Mouse (Mus musculus): Measurements from ENCODE around the gene Xpnpep1.

Xpnpep1 gene

DNA sequence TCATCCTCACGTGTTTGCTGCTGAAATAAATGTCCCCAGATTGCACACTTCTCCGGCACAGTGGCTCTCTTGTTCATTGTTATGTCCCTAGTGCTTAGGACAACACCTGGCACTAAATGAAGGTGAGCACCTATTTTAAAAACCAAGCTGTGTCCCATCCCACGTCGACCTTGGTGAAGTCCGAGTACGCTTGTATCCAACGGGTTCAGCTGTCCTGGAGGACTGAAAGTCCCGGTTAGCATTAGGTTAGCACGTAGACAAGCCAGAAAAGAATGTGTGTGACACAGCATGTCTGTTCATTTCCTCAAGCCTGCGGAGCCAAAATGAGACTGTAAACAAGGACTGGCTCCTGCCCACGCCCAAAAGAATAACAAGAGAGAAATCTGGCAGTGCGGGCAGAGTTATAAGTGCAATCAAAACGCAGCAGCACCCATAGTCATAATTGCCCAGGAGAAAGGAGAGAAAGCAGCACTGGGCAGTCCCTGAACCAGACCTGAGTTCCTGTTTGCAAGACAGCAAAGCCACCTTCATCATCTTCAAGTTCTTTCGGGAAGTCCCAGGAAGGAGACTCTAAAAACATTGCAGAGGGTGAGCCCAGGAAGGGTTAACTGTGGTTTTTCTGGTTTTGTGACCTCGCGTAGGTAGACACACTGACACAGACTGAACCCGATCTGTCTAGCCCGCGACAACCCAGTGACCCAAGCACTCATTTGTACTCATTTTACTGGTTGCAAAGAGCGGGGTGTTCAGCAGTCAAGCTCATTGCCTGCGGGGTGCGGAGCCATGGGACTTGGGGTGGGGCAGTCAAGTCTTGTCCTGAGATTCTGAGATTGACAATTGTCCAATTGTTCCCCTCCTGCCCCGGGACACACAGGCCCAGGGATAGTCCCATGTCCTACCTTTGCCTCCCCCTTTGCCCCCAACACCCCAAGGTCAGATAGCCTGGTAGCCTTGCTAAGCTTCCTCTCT, at the start of gene Xpnpep1:
Gene Xpnpep1, minus strand, starts transcription at position 51 of the 969 bp plus-strand sequence.
- DNase-seq = peak; percentile 81

DNA sequence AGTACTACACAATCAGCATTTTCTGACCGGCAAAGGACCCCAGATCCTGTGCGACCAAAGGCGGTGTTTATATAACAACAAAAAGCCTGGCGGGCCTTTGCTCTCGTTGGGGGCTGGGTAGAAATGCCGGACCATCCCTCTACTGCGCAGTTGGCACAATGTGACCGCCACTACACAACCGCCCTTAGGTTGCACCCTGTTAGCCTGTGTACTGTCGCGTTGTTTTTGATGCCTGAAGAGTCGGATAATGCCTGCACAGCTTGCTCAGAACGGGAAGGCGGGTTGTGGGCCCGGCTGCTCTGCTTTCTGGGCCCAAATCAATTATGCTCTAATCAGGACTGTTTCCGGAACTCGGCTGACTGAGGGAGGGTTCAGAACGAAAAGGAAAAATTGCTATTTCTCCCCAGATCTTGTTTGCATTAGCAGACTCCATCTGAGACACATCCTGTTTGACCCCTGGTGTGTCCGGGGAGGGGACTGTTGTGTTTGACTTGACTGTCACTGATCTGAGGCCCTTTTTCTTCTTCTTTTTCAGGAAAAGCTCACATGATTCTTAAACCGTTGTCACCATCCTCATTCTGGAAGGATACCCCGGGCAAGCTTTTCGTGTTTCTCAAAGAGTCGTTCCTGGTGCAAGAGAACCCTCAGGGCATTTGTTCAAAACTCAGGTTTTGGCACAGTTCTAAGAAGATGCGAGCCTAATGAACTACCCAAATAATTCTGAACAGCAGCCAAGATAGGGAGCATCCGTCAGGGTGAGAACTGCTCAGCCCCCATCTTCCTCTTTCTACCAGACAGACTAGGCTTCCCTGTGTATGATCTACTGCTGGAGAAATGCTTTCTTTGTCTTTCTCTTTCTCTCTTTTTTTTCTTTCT, 47.5 kb upstream of the Xpnpep1 start:
- no peak for DNase-seq

DNA sequence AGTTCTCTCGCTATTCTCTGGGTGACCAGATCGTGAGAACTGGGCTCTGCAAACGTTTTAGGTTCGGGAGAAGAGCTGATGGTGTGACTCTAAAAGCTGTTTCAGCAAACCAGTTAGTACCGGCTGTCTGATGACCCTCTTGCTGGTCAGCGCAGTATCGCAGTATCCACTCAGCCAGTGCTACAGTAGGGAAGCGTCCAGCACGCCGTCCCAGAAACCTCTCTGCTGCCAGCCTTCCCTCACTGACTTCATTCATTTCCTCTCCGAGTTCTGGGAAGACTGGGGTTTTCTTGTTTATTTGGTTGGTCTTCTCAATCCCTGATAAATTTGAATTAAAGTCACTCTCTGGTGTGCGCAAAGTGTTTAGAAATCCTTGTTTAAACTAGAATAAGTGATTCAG, 46.8 kb upstream of the Xpnpep1 start:
- no peak for DNase-seq

- no peak for DNase-seq
Observed at GRCm38 (mm10) chr19:53084735-53085134, 44.7 kb upstream of the Xpnpep1 start.

DNA sequence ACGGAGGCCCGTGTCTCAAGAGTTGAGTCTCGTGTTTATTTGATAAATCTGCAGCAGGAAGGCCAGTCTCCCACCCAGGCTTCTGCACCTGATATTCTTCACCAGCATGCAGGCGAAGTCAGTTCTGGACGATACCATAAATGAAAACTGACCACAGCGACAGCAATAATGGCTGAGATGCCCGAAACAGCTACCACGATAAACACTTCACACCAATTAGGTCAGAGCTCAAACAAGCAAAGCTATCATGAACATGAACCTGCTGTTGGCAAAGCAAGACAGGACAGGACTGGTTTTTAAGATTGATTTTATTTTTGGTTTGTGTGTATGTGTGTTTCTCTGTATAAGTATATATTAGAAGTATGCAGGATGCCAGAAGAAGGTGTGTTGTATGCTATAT, 42.8 kb upstream of the Xpnpep1 start:
- DNase-seq = no peak

- DNase-seq = no peak
Observed at GRCm38 (mm10) chr19:53081339-53081738, 41.3 kb upstream of the Xpnpep1 start.

DNA sequence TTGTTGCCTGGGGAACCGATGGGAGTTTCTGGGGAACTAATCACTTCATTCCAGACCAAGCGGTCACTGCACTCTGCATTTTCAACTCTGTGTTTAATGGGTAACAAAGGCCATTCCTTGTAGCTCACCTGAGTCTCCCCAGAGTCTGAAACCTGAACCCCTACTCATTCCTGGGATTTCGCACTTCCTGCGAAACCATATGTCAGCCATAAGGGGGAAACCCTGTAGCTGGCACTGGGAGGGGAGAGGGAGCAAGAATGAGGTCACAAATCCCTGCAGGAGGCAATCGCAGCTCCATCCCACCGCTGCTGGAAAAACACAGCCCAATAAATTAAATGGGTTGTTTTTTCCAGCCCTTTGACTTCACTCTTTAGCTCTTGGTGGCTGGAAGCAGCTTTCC, 40.9 kb upstream of the Xpnpep1 start:
- DNase-seq = no peak

DNA sequence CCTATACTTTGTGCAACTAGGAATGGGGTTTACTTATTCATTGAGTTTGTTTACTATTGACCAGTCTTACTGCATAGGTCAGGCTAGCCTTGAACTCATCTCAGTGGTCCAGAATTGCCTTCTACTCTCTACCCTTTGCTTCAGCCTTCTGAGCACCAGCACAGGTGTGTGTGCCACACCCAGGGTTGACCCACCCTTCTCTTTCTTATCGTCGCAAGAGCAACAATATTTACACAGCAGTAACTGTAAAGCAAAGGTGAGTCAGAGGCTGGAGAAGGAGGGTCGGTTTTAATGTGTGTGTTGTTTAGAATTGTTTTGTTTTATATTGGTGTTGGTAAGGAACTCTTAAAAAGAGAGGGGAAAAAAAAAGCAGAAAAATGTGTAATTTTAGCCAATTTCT, 40.5 kb upstream of the Xpnpep1 start:
- DNase-seq = no peak

DNA sequence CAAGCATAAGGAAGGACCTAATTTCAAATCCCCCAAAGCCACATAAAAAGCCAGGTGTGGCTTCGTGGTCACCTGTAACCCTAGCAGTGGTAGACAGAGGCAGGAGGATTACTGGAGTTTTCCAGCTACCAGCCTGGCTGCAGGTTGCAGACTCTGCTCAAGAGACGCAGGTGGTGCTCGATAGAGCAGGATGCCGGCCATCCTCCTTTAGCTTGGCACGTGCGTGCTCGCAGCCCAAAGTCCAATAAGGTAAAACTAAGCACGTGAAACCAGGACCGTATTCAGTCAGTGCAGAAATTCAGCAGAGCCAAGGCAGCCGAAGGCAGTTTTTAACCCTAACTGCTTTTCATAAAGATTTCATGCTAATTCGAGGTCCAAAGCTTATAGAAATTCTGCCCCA, 40.0 kb upstream of the Xpnpep1 start:
- no peak for DNase-seq

- no peak for DNase-seq
Observed at GRCm38 (mm10) chr19:53078271-53079085, 38.5 kb upstream of the Xpnpep1 start.

DNA sequence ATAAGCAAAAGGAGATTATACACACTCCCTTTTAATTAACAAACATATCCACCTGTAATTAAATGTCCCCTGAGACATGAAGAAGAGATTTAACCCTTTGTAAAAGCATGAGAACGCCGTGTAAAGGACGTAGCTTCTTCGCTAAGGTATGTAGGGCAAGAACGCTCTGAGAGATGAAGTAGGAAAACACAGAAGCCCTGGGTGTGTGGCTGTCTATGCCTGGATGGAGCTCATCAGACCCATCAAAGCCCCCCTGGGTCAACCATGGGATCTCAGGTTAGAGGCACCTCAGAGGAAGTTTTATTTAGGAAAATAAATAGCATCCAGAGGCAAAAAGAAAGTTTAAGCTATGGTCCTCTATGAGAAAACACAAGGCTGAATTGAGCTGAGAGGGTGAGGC, 37.3 kb upstream of the Xpnpep1 start:
- no peak for DNase-seq

GRCm38 (mm10) chr19:53076238-53076981, 36.4 kb upstream of the Xpnpep1 start:
- peak; percentile 60 for DNase-seq

GRCm38 (mm10) chr19:53075896-53076237, 35.9 kb upstream of the Xpnpep1 start:
- DNase-seq = no peak

- DNase-seq = no peak
Observed at GRCm38 (mm10) chr19:53074899-53075722, 35.1 kb upstream of the Xpnpep1 start.

DNA sequence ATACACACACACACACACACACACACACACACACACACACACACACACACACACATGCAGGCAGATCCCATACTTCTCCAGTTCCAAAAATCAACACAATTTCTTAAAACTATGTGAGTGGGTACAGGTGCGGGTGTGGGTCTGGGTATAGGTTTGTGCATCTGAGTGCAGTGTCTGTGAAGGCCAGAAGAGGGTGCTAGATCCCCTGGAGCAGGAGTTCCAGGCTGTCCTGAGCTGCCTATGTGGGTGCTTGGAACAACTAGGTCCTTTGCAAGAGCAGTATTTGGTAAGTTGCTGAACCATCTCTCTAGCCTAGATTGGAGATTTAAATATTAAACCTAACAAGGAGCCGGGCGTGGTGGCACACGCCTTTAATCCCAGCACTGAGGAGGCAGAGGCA, 33.5 kb upstream of the Xpnpep1 start:
- DNase-seq = no peak

DNA sequence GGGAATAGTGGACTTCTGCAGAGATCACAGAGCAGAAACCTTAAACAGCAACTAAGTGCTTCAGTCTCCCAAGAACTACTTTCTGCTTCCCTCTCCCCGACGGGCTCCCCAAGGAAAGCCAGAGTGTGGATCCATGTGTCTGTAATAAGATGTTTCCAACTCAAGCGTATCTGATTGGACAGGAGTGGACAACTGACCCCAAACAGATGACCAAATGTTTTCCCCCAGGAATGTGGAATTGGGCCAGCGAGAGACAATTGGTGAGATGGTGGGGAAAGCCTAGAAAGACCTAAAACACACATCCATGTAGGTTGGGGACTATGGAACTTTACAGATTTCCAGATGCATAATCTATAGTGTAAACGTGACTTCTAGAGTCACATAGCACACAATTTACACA, 32.4 kb upstream of the Xpnpep1 start:
- DNase-seq = no peak

DNA sequence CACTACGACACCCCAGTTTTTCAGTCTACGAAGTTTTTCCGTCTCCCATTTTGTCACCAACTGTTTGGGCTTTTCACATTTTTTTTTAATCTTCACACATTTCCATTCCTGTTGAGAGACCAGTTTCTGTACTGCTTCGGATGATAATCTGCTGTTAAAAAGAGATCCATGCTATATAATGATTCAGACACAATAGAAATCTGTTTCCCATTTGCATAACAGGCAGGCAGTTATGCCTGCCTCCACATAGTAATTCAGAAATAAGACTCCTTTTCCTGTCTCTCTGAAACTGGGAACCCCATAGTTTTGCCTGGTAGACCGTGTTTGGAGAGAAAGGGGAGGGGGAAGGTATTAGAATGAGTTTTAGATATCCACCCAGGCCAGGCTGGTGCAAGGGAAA, 31.6 kb upstream of the Xpnpep1 start:
- no peak for DNase-seq

GRCm38 (mm10) chr19:53070870-53071269, 30.9 kb upstream of the Xpnpep1 start:
- DNase-seq = no peak

DNA sequence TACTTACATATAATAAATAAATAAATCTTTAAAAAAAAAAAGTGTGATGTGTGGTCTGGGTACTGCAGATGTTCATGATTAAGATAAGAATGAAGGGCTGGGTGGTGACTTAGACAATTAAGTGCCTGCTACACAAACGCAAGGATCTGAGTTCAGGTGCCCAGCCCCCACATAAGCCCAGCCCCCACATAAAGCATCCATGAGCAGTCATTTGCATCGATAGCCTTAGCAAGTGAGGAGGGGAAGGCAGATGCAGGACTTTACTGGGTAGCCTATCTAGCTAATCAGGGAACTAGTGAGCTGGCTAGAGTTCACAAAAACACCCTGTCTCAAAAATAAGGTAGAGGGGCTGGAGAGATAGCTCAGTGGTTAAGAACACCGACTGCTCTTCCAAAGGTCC, 29.4 kb upstream of the Xpnpep1 start:
- no peak for DNase-seq

- DNase-seq = no peak
Observed at GRCm38 (mm10) chr19:53066934-53067333, 26.9 kb upstream of the Xpnpep1 start.

GRCm38 (mm10) chr19:53066531-53066930, 26.5 kb upstream of the Xpnpep1 start:
- DNase-seq = no peak

All from layer of hippocampus, adult 9-11 months (tissue).